Mouse (Mus musculus): ENCODE measurements at regions not wholly inside any gene's neighbourhood (a gene's known extent, or its start where the extent isn't known, plus 50 kb on each side); places are given as distances from the start of the nearest gene placed in this dataset.
"Not testable (repeated sequence)": the region's sequence is repeated elsewhere in the genome, so short reads cannot be mapped to it uniquely, and the experiment has no call there.

- WGBS: 40% methylated on average over 2 of the region's 2 CpGs
Observed at GRCm38 (mm10) chr2:22038780-22039179, 188.5 kb upstream of the Myo3a start.

GRCm38 (mm10) chr2:22043937-22044336 is 183.4 kb upstream of the Myo3a start:
- H3K9ac ChIP-seq (ENCODE audit: low read depth, low read length); DNase-seq (ENCODE audit: extremely low read depth, low read depth, low spot score); H3K27me3 ChIP-seq (ENCODE audit: control insufficient read depth, insufficient read depth, low read length); H3K4me1 ChIP-seq (ENCODE audit: control insufficient read depth, insufficient read depth, low read length); H3K36me3 ChIP-seq (ENCODE audit: control insufficient read depth, insufficient read depth, low read length); H3K27ac ChIP-seq (replicated peaks; ENCODE audit: insufficient read depth, low read depth, low read length); H3K4me3 ChIP-seq (ENCODE audit: insufficient read depth, low read depth, low read length); H3K79me2 ChIP-seq (ENCODE audit: control insufficient read depth, insufficient read depth, low read length): not testable (repeated sequence)
- WGBS: 65% methylated on average over 6 of the region's 6 CpGs

More at GRCm38 (mm10) chr2:22038780-22039179, 188.5 kb upstream of the Myo3a start:
- no peak for TF ChIP-seq POLR2A (IDR thresholded peaks at IDR 0.05; ENCODE audit: extremely low read depth, insufficient read depth, low read length)
- TF ChIP-seq CTCF (IDR thresholded peaks at IDR 0.05; ENCODE audit: low read depth, low read length): no peak
- H3K27me3 ChIP-seq (ENCODE audit: control insufficient read depth, insufficient read depth, low read length): no peaks in the 10 kb centered on the region
- no peak overlapping the region for H3K4me3 ChIP-seq (ENCODE audit: insufficient read depth, low read depth, low read length)
- no peak overlapping the region for H3K9ac ChIP-seq (ENCODE audit: low read depth, low read length)
- DNase-seq (ENCODE audit: extremely low read depth, low read depth, low spot score): no peak
- H3K27ac ChIP-seq (replicated peaks; ENCODE audit: insufficient read depth, low read depth, low read length): no peak overlapping the region
- H3K4me1 ChIP-seq (ENCODE audit: control insufficient read depth, insufficient read depth, low read length): no peaks in the 10 kb centered on the region
- no peaks in the 10 kb centered on the region for H3K79me2 ChIP-seq (ENCODE audit: control insufficient read depth, insufficient read depth, low read length)
- no peaks in the 10 kb centered on the region for H3K36me3 ChIP-seq (ENCODE audit: control insufficient read depth, insufficient read depth, low read length)

- no peaks in the 10 kb centered on the region for H3K79me2 ChIP-seq (ENCODE audit: control insufficient read depth, insufficient read depth, low read length)
- no peaks in the 10 kb centered on the region for H3K27me3 ChIP-seq (ENCODE audit: control insufficient read depth, insufficient read depth, low read length)
- no peaks in the 10 kb centered on the region for H3K4me1 ChIP-seq (ENCODE audit: control insufficient read depth, insufficient read depth, low read length)
- no peak overlapping the region for H3K27ac ChIP-seq (replicated peaks; ENCODE audit: insufficient read depth, low read depth, low read length)
- WGBS: 67% methylated on average over 2 of the region's 2 CpGs
- H3K36me3 ChIP-seq (ENCODE audit: control insufficient read depth, insufficient read depth, low read length): no peaks in the 10 kb centered on the region
- no peak overlapping the region for H3K9ac ChIP-seq (ENCODE audit: low read depth, low read length)
- no peak for DNase-seq (ENCODE audit: extremely low read depth, low read depth, low spot score)
- no peak overlapping the region for H3K4me3 ChIP-seq (ENCODE audit: insufficient read depth, low read depth, low read length)
- no peak for TF ChIP-seq CTCF (IDR thresholded peaks at IDR 0.05; ENCODE audit: low read depth, low read length)
- TF ChIP-seq POLR2A (IDR thresholded peaks at IDR 0.05; ENCODE audit: extremely low read depth, insufficient read depth, low read length): no peak
Observed at GRCm38 (mm10) chr2:22044949-22045348, 182.4 kb upstream of the Myo3a start.

- Histone ChIP-seq H3K36me3 (ENCODE audit: control insufficient read depth, insufficient read depth, low read length) (no peaks in the 10 kb centered on the region), H3K27me3 (ENCODE audit: control insufficient read depth, insufficient read depth, low read length) (no peaks in the 10 kb centered on the region), H3K4me3 (ENCODE audit: insufficient read depth, low read depth, low read length) (no peak overlapping the region), H3K79me2 (ENCODE audit: control insufficient read depth, insufficient read depth, low read length) (no peaks in the 10 kb centered on the region), H3K27ac (replicated peaks; ENCODE audit: insufficient read depth, low read depth, low read length) (no peak overlapping the region), H3K4me1 (ENCODE audit: control insufficient read depth, insufficient read depth, low read length) (no peaks in the 10 kb centered on the region), H3K9ac (ENCODE audit: low read depth, low read length) (no peak overlapping the region)
- no peak for TF ChIP-seq CTCF (IDR thresholded peaks at IDR 0.05; ENCODE audit: low read depth, low read length)
- TF ChIP-seq POLR2A (IDR thresholded peaks at IDR 0.05; ENCODE audit: extremely low read depth, insufficient read depth, low read length): no peak
- no peak for DNase-seq (ENCODE audit: extremely low read depth, low read depth, low spot score)
- WGBS: 62% methylated on average over 3 of the region's 3 CpGs
Observed at GRCm38 (mm10) chr2:22047465-22047864, 179.8 kb upstream of the Myo3a start.

- WGBS: 80% methylated on average over 5 of the region's 5 CpGs
- no peaks in the 10 kb centered on the region for H3K4me1 ChIP-seq (ENCODE audit: control insufficient read depth, insufficient read depth, low read length)
- no peaks in the 10 kb centered on the region for H3K27me3 ChIP-seq (ENCODE audit: control insufficient read depth, insufficient read depth, low read length)
- DNase-seq (ENCODE audit: extremely low read depth, low read depth, low spot score): no peak
- no peaks in the 10 kb centered on the region for H3K79me2 ChIP-seq (ENCODE audit: control insufficient read depth, insufficient read depth, low read length)
- H3K27ac ChIP-seq (replicated peaks; ENCODE audit: insufficient read depth, low read depth, low read length): no peak overlapping the region
- H3K36me3 ChIP-seq (ENCODE audit: control insufficient read depth, insufficient read depth, low read length): no peaks in the 10 kb centered on the region
- H3K4me3 ChIP-seq (ENCODE audit: insufficient read depth, low read depth, low read length): no peak overlapping the region
- H3K9ac ChIP-seq (ENCODE audit: low read depth, low read length): no peak overlapping the region
- TF ChIP-seq POLR2A (IDR thresholded peaks at IDR 0.05; ENCODE audit: extremely low read depth, insufficient read depth, low read length) (no peak), CTCF (IDR thresholded peaks at IDR 0.05; ENCODE audit: low read depth, low read length) (no peak)
Observed at GRCm38 (mm10) chr2:22066535-22066934, 160.8 kb upstream of the Myo3a start.

GRCm38 (mm10) chr2:22096848-22097247 is 130.5 kb upstream of the Myo3a start:
- no peak overlapping the region for H3K27ac ChIP-seq (replicated peaks; ENCODE audit: insufficient read depth, low read depth, low read length)
- no peaks in the 10 kb centered on the region for H3K79me2 ChIP-seq (ENCODE audit: control insufficient read depth, insufficient read depth, low read length)
- H3K4me3 ChIP-seq (ENCODE audit: insufficient read depth, low read depth, low read length): no peak overlapping the region
- DNase-seq (ENCODE audit: extremely low read depth, low read depth, low spot score): no peak
- no peaks in the 10 kb centered on the region for H3K27me3 ChIP-seq (ENCODE audit: control insufficient read depth, insufficient read depth, low read length)
- no peak overlapping the region for H3K9ac ChIP-seq (ENCODE audit: low read depth, low read length)
- no peaks in the 10 kb centered on the region for H3K4me1 ChIP-seq (ENCODE audit: control insufficient read depth, insufficient read depth, low read length)
- TF ChIP-seq CTCF (IDR thresholded peaks at IDR 0.05; ENCODE audit: low read depth, low read length): no peak
- no peak for TF ChIP-seq POLR2A (IDR thresholded peaks at IDR 0.05; ENCODE audit: extremely low read depth, insufficient read depth, low read length)
- 89% methylated on average over 2 of the region's 2 CpGs for WGBS
- H3K36me3 ChIP-seq (ENCODE audit: control insufficient read depth, insufficient read depth, low read length): no peaks in the 10 kb centered on the region

All from liver, adult 2 months (tissue).